Mouse (Mus musculus) brain, embryonic 14.5 days (tissue): ENCODE data around the gene Tnik.

Experiments used
- CTCF ChIP-seq: fragments of 200-500 bp; IDR thresholded peaks from 2 replicates; pipeline ENCODE4 v1.5.1; 2012; ENCODE audit warnings: inconsistent platforms, mild to moderate bottlenecking, moderate library complexity, borderline replicate concordance; ENCODE audit not compliant: insufficient read depth, insufficient read length; ENCODE audit errors: extremely low read depth
- POLR2A ChIP-seq: fragments of 200-500 bp; IDR thresholded peaks from 2 replicates; pipeline ENCODE4 v1.6.1; 2012; ENCODE audit warnings: mild to moderate bottlenecking, inconsistent platforms, borderline replicate concordance; ENCODE audit not compliant: poor library complexity, insufficient read depth, insufficient read length, severe bottlenecking; ENCODE audit errors: extremely low read depth

GRCm38 (mm10) chr3:28225357-28225905 is 37.6 kb upstream of the Tnik start:
- no peak for TF ChIP-seq CTCF
- no peak for TF ChIP-seq POLR2A
